Mouse (Mus musculus) spleen, adult 10 weeks (tissue): ENCODE results near the gene Olfr1466. TPM values are rescaled to one million over a fixed set of nuclear protein-coding genes. Genes with fewer than 3 reads are reported as not detected.

Experiments used
- polyA plus RNA-seq: library from polyadenylated mRNA; stranded (reverse); fragments of 350-450 nt; fragmentation: Illumina TruSeq; extraction: RNeasy Lipid Tissue Mini Kit (QIAGEN cat#74804); gene quantifications from one replicate; pipeline ENCODE4 v1.2.3, GENCODE M21; 2015; ENCODE audit warnings: low replicate concordance; ENCODE audit not compliant: insufficient read depth

Gene Olfr1466
- polyA plus RNA-seq = not detected

GRCm38 (mm10) chr19:13338562-13338961 is at the start of gene Olfr1466:
Gene Olfr1466 (plus strand): TSS chr19:13338862.

GRCm38 (mm10) chr19:13315441-13315840 is 23.2 kb upstream of the Olfr1466 start, which contains the start of gene Olfr1465:
Gene Olfr1465 (minus strand): TSS chr19:13315541.

GRCm38 (mm10) chr19:13361936-13362335 is 23.3 kb downstream of the Olfr1466 start, which contains the start of gene Olfr1467:
Gene Olfr1467 (plus strand): TSS chr19:13362236.

Other genes starting within 250 kb of the Olfr1466 start
- not detected for gene Olfr1457, start 241.0 kb upstream of the Olfr1466 start, polyA plus RNA-seq
- gene Olfr1458, start 232.1 kb upstream of the Olfr1466 start, polyA plus RNA-seq = not detected
- not detected for gene Olfr1459, start 189.3 kb upstream of the Olfr1466 start, polyA plus RNA-seq
- gene Olfr1461, start 175.9 kb upstream of the Olfr1466 start, polyA plus RNA-seq = not detected
- gene Olfr1462, start 153.1 kb upstream of the Olfr1466 start, polyA plus RNA-seq = not detected
- gene Olfr1463, start 107.5 kb upstream of the Olfr1466 start, polyA plus RNA-seq = not detected
- gene Olfr1465, start 23.3 kb upstream of the Olfr1466 start, polyA plus RNA-seq = not detected
- not detected for gene Olfr1467, start 23.4 kb downstream of the Olfr1466 start, polyA plus RNA-seq
- not detected for gene Olfr1469, start 69.0 kb downstream of the Olfr1466 start, polyA plus RNA-seq
- gene Olfr1471, start 104.5 kb downstream of the Olfr1466 start, polyA plus RNA-seq = not detected
- not detected for gene Olfr1472, start 117.2 kb downstream of the Olfr1466 start, polyA plus RNA-seq
- not detected for gene Olfr1474, start 130.7 kb downstream of the Olfr1466 start, polyA plus RNA-seq
- not detected for gene Olfr1475, start 141.3 kb downstream of the Olfr1466 start, polyA plus RNA-seq
- gene Olfr1477, start 161.7 kb downstream of the Olfr1466 start, polyA plus RNA-seq = not detected
- not detected for gene Olfr1480, start 189.1 kb downstream of the Olfr1466 start, polyA plus RNA-seq
- gene Olfr1484, start 244.6 kb downstream of the Olfr1466 start, polyA plus RNA-seq = not detected